Mouse (Mus musculus) splenic B cell, adult 2 months (primary cell): ENCODE results near the gene Gan.

Source experiments
- DNase-seq: peaks from one replicate; pipeline ENCODE4 v3.0.0-alpha.2; 2011; ENCODE audit warnings: low read depth, low spot score
- H3K27me3 ChIP-seq: 2 replicates; pipeline ENCODE4 v1.6.1; 2012; ENCODE audit warnings: mild to moderate bottlenecking, low read length, moderate library complexity, mixed read lengths; ENCODE audit not compliant: control insufficient read depth, poor library complexity, insufficient read depth, severe bottlenecking
- H3K36me3 ChIP-seq: 2 replicates; pipeline ENCODE4 v1.6.1; 2012; ENCODE audit warnings: mild to moderate bottlenecking, low read length, moderate library complexity, mixed read lengths; ENCODE audit not compliant: control insufficient read depth, poor library complexity, insufficient read depth, severe bottlenecking

The Gan gene

GRCm38 (mm10) chr8:117172904-117173303 lies 15.0 kb downstream of the Gan start:
- Histone ChIP-seq H3K27me3 (no peaks in the 10 kb centered on the region), H3K36me3 (no peaks in the 10 kb centered on the region)
- DNase-seq = no peak

- DNase-seq = no peak
- no peaks in the 10 kb centered on the region for H3K36me3 ChIP-seq
Observed at GRCm38 (mm10) chr8:117173690-117174089, 15.8 kb downstream of the Gan start.

GRCm38 (mm10) chr8:117174536-117174935 lies 16.6 kb downstream of the Gan start:
- no peaks in the 10 kb centered on the region for H3K36me3 ChIP-seq
- no peaks in the 10 kb centered on the region for H3K27me3 ChIP-seq
- no peak for DNase-seq

More at GRCm38 (mm10) chr8:117173690-117174089, 15.8 kb downstream of the Gan start:
- H3K27me3 ChIP-seq = no peaks in the 10 kb centered on the region

- no peak for DNase-seq
- Histone ChIP-seq H3K27me3 (no peaks in the 10 kb centered on the region), H3K36me3 (no peaks in the 10 kb centered on the region)
Observed at GRCm38 (mm10) chr8:117176308-117176707, 18.4 kb downstream of the Gan start.

GRCm38 (mm10) chr8:117177236-117177635 lies 19.3 kb downstream of the Gan start:
- no peak for DNase-seq
- no peaks in the 10 kb centered on the region for H3K36me3 ChIP-seq
- H3K27me3 ChIP-seq = no peaks in the 10 kb centered on the region

GRCm38 (mm10) chr8:117178039-117178438 lies 20.1 kb downstream of the Gan start:
- no peaks in the 10 kb centered on the region for H3K36me3 ChIP-seq
- no peak for DNase-seq
- no peaks in the 10 kb centered on the region for H3K27me3 ChIP-seq

- no peaks in the 10 kb centered on the region for H3K27me3 ChIP-seq
- no peaks in the 10 kb centered on the region for H3K36me3 ChIP-seq
- DNase-seq = no peak
Observed at GRCm38 (mm10) chr8:117178676-117179075, 20.7 kb downstream of the Gan start.

GRCm38 (mm10) chr8:117182746-117183145 lies 24.8 kb downstream of the Gan start:
- H3K36me3 ChIP-seq = no peaks in the 10 kb centered on the region; the same call in 1 of the 2 replicates
- DNase-seq = peak; percentile 23
- H3K27me3 ChIP-seq = no peaks in the 10 kb centered on the region

- no peak for DNase-seq
- no peaks in the 10 kb centered on the region for H3K27me3 ChIP-seq
- H3K36me3 ChIP-seq = no peaks in the 10 kb centered on the region; the same call in none of the 2 replicates
Observed at GRCm38 (mm10) chr8:117183664-117184377, 25.9 kb downstream of the Gan start.

GRCm38 (mm10) chr8:117194355-117194754 lies 36.4 kb downstream of the Gan start:
- Histone ChIP-seq H3K27me3 (no peaks in the 10 kb centered on the region), H3K36me3 (peaks cover 10% of the 10 kb centered on the region)
- no peak for DNase-seq

GRCm38 (mm10) chr8:117196593-117196992 lies 38.7 kb downstream of the Gan start:
- no peaks in the 10 kb centered on the region for H3K27me3 ChIP-seq
- DNase-seq = no peak

GRCm38 (mm10) chr8:117197551-117197950 lies 39.6 kb downstream of the Gan start:
- DNase-seq = no peak

More at GRCm38 (mm10) chr8:117196593-117196992, 38.7 kb downstream of the Gan start:
- H3K36me3 ChIP-seq = peaks cover 7% of the 10 kb centered on the region

GRCm38 (mm10) chr8:117198141-117198935 lies 40.4 kb downstream of the Gan start:
- peak; percentile 95 for DNase-seq
- Histone ChIP-seq H3K27me3 (no peaks in the 10 kb centered on the region), H3K36me3 (peaks cover 4% of the 10 kb centered on the region)

More at GRCm38 (mm10) chr8:117197551-117197950, 39.6 kb downstream of the Gan start:
- Histone ChIP-seq H3K36me3 (peaks cover 7% of the 10 kb centered on the region), H3K27me3 (no peaks in the 10 kb centered on the region)

- H3K36me3 ChIP-seq = no peaks in the 10 kb centered on the region; the same call in 1 of the 2 replicates
- H3K27me3 ChIP-seq = no peaks in the 10 kb centered on the region
- no peak for DNase-seq
Observed at GRCm38 (mm10) chr8:117199658-117200057, 41.7 kb downstream of the Gan start.

- no peaks in the 10 kb centered on the region for H3K27me3 ChIP-seq
- H3K36me3 ChIP-seq = peaks cover 2% of the 10 kb centered on the region; the same call in 1 of the 2 replicates
- no peak for DNase-seq
Observed at GRCm38 (mm10) chr8:117200346-117200745, 42.4 kb downstream of the Gan start.
